Mouse (Mus musculus) adipose tissue, adult 10 weeks (tissue): ENCODE data around the gene Itln1. TPM values are rescaled to one million over a fixed set of nuclear protein-coding genes. Genes with fewer than 3 reads are reported as not detected.

Experiments used
- polyA plus RNA-seq: library from polyadenylated mRNA; stranded (reverse); fragments of 350-450 nt; fragmentation: Illumina TruSeq; extraction: RNeasy Lipid Tissue Mini Kit (QIAGEN cat#74804); gene quantifications from one replicate; pipeline ENCODE4 v1.2.3, GENCODE M21; 2014; ENCODE audit warnings: low read depth, low replicate concordance

Itln1 gene
- polyA plus RNA-seq: not detected

GRCm38 (mm10) chr1:171535194-171535593 is at the start of gene Itln1:
Gene Itln1, minus strand, starts transcription at chr1:171535294.

DNA sequence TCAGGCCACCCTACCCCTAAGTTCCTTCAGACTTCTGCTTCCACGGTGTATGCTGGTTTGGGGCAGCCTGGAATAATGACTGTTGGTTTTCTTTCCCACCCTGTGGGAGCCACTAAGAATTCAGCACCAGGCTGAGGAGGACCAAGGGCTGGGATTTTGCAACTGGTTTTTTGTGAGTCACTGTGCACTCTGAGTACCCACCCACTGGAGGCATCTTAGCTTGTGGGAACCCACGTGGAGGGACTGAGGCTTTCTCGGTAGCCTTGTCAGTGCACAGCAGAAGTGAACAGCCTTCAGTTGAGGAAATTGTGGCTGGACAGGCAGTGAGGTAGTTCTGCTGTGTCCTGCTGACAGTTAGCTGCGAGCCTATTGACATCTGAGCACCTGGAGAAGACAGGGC is 23.8 kb upstream of the Itln1 start, which contains the start of gene Cd244a:
Gene Cd244a, plus strand, starts transcription at position 296 of the 400 bp plus-strand sequence.

GRCm38 (mm10) chr1:171503250-171503591 is 31.9 kb downstream of the Itln1 start, which contains the start of gene Alyref2:
Gene Alyref2, plus strand, starts transcription at chr1:171503478.

Other genes starting within 250 kb of the Itln1 start
- 28.1 TPM for gene Usp21, start 247.3 kb downstream of the Itln1 start, polyA plus RNA-seq
- gene Ufc1, start 240.3 kb downstream of the Itln1 start, polyA plus RNA-seq: 139 TPM
- gene Dedd, start 206.1 kb downstream of the Itln1 start, polyA plus RNA-seq: 39.7 TPM
- gene Nit1, start 189.6 kb downstream of the Itln1 start, polyA plus RNA-seq: 95.7 TPM
- 72.2 TPM for gene Pfdn2, start 189.6 kb downstream of the Itln1 start, polyA plus RNA-seq
- gene Klhdc9, start 174.5 kb downstream of the Itln1 start, polyA plus RNA-seq: 5.5 TPM
- gene Nectin4, start 165.2 kb downstream of the Itln1 start, polyA plus RNA-seq: 27.6 TPM
- gene Arhgap30, start 146.3 kb downstream of the Itln1 start, polyA plus RNA-seq: 6.5 TPM
- gene Usf1, start 124.0 kb downstream of the Itln1 start, polyA plus RNA-seq: 59.3 TPM
- 9.5 TPM for gene Tstd1, start 116.4 kb downstream of the Itln1 start, polyA plus RNA-seq
- 71.7 TPM for gene F11r, start 97.8 kb downstream of the Itln1 start, polyA plus RNA-seq
- 4.8 TPM for gene Alyref2, start 31.8 kb downstream of the Itln1 start, polyA plus RNA-seq
- 1.0 TPM for gene Cd244a, start 23.9 kb upstream of the Itln1 start, polyA plus RNA-seq
- gene Ly9, start 72.1 kb upstream of the Itln1 start, polyA plus RNA-seq: 2.0 TPM
- gene Slamf7, start 117.7 kb upstream of the Itln1 start, polyA plus RNA-seq: 3.5 TPM
- 14.1 TPM for gene Cd48, start 146.7 kb upstream of the Itln1 start, polyA plus RNA-seq
- 0.11 TPM for gene Slamf1, start 231.8 kb upstream of the Itln1 start, polyA plus RNA-seq